Mouse (Mus musculus) B cell, adult (primary cell): ENCODE measurements around the gene Bmf. TPM values are rescaled to one million over a fixed set of nuclear protein-coding genes. Genes with fewer than 3 reads are reported as not detected.

Experiments
- total RNA-seq: library from RNA; stranded (reverse); gene quantifications from 4 replicates; pipeline ENCODE4 v1.2.4, GENCODE M21; 2023; ENCODE audit not compliant: inconsistent age

The Bmf gene
- total RNA-seq = 65.6 to 85.1 TPM (median 77.5 TPM) in 4 replicates

DNA sequence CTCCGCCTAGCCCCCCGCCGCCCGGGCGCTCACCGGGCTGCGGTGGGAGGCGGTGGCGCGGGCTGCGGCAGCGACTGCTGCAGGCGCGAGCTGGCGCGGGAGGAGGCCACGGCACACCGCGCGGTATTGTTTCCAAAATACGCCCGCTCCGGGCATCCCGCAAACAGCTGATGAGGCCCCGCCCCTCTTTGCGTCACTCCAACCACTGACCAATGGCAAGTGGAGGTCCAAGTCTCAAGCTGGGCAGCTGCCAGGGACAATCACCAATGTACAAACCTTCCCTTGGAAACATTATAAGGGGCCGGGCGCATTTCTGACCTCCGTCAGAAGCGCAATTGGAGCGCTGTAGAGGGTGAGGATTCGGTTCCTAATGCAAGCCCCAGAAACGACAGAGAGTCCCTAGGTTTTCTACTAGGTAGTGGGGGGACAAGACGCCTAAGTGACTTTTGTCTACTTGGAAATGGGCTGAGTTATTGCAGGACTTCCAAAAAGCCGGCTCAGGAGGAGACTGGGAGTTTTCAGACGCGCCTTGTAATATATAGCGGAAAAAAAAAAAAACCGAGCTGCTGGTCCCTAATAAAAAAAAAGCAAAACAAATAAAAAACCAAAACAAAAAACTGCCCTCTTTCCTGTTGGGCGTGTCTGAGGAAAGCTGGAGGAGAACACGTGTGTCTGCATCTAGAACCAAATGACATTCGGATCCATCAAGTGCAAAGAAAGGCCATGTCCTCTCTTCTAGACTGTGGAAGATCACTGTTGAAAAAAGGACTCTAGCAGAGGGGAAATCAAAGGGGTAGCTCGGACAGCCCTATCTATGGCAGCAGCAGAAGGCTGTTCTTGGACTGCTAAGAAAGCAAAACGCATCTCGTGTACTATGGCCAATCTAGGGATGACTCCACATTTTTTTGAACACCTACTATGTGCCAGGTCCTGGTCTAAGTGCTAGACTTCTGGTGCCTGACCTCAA, at the start of gene Bmf:
Gene Bmf, minus strand, starts transcription at position 181 of the 967 bp plus-strand sequence.

DNA sequence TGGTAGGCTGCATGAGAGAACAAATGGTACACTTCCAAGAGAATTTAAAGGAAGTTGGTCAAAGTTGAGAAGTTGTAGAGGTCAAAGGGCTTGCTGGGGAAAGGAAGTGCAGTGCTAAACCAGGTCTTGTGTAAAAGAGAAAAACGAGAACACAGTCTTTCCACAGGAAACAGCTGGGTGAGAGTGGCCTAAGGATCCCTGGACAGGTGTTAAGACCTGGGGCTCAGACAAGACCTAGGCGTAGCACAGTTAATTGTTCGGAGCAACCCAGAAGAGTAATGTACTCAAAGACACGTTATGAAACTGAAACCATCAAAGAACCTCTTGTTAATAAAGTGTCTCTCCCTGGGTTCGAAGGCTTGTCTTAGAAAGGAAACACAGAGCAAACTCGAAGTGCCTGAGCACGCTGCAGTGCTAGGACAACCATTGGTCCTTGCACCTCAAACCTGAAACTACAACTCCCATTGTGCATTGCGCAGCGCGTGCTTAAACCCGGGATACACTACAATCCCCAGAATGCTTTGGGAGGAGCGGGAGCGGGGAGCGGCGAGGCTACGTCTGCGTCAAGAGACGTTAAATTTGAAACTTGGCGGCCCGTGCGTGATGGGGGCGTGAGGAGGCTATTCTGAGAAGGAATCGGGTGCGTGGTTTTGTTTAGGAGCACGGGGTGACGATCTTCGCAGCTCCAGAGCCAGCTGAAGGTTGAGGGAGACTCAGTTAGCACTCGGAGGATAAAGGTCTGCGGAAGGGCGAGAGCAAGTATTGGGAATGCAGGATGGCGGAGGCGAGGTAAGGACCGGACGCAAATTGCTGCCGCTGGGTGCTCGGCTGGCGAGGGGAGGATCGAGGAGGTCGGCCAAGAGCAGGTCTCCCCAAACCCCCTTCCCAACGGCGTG, 48.4 kb upstream of the Bmf start, which contains the start of gene Bub1b:
Gene Bub1b, plus strand, starts transcription at position 539 of the 896 bp plus-strand sequence.

DNA sequence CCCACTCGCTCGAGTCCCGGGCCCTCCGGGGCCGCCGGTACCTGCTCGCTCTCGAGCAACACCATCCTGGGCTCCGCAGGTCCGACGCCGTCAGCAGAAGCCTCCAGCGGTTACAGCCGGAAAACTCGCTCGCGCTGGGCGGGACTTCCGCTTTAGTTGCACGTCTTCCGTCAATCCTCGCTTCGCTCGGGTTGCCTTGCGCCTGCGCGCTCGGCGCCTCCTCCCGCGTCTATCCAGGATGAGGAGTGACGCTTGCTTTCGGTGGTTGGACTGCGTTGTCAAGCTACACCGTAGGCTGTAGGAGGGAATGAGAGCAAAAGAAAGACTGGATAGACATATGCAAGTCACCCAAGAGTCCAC, 70.0 kb downstream of the Bmf start, which contains the start of gene Srp14:
Gene Srp14, minus strand, starts transcription at position 162 of the 360 bp plus-strand sequence.

Other genes with a start within 250 kb of the Bmf start
- 0.19 to 0.32 TPM (median 0.30 TPM) in 3 of 4 replicates, not detected in the other for gene Gpr176, start 176.3 kb downstream of the Bmf start, total RNA-seq
- 43.3 to 49.8 TPM (median 45.9 TPM) in 4 replicates for gene Eif2ak4, start 161.1 kb downstream of the Bmf start, total RNA-seq
- 109 to 132 TPM (median 128 TPM) in 4 replicates for gene Srp14, start 70.0 kb downstream of the Bmf start, total RNA-seq
- 4.4 to 6.9 TPM (median 6.5 TPM) in 4 replicates for gene Bub1b, start 48.5 kb upstream of the Bmf start, total RNA-seq
- 2.2 to 6.3 TPM (median 4.1 TPM) in 4 replicates for gene Pak6, start 113.6 kb upstream of the Bmf start, total RNA-seq
- gene Ankrd63, start 154.3 kb upstream of the Bmf start, total RNA-seq = 0.33 to 0.45 TPM (median 0.40 TPM) in 4 replicates
- gene Plcb2, start 178.8 kb upstream of the Bmf start, total RNA-seq = 87.6 to 107 TPM (median 99.4 TPM) in 4 replicates
- 16.6 to 23.0 TPM (median 17.8 TPM) in 4 replicates for gene Inafm2, start 196.1 kb upstream of the Bmf start, total RNA-seq
- gene Ccdc9b, start 213.0 kb upstream of the Bmf start, total RNA-seq = 0.57 TPM in 1 of 4 replicates, not detected in the others
- gene Phgr1, start 223.1 kb upstream of the Bmf start, total RNA-seq = not detected in 4 replicates
- not detected in 4 replicates for gene Disp2, start 230.0 kb upstream of the Bmf start, total RNA-seq